Mouse (Mus musculus) adrenal gland, adult 8-10 months (tissue): ENCODE measurements around the gene Vmn2r101. TPM values are rescaled to one million over a fixed set of nuclear protein-coding genes. Genes with fewer than 3 reads are reported as not detected.

Experiments used
- DNase-seq: peaks from one replicate; pipeline ENCODE4 v3.0.0; 2022
- total RNA-seq, 4 experiments: library from RNA; stranded (reverse); gene quantifications; 2 replicates each; pipeline ENCODE4 v1.2.4; 2022

Vmn2r101 gene
- not detected for total RNA-seq

GRCm38 (mm10) chr17:19576927-19577326 is at the start of gene Vmn2r101:
TSS of gene Vmn2r101 (plus strand) at chr17:19577227.
- DNase-seq = no peak

- DNase-seq = no peak
These were observed 52.3 kb downstream of the Vmn2r101 start for GRCm38 (mm10) chr17:19629328-19629727.

- DNase-seq = no peak
These were observed 81.4 kb downstream of the Vmn2r101 start for GRCm38 (mm10) chr17:19658447-19658846.

GRCm38 (mm10) chr17:19660028-19660427 is 83.0 kb downstream of the Vmn2r101 start, which contains the start of gene Vmn2r102:
TSS of gene Vmn2r102 (plus strand) at chr17:19660328.
- no peak for DNase-seq

Other genes starting within 250 kb of the Vmn2r101 start
- not detected for gene Vmn2r99, start 215.3 kb upstream of the Vmn2r101 start, total RNA-seq
- not detected for gene Vmn2r100, start 72.5 kb upstream of the Vmn2r101 start, total RNA-seq
- not detected for gene Vmn2r102, start 83.1 kb downstream of the Vmn2r101 start, total RNA-seq
- gene Vmn2r103, start 196.1 kb downstream of the Vmn2r101 start, total RNA-seq = not detected